Mouse (Mus musculus) spleen, adult 12 weeks (tissue): ENCODE data around the gene Slc12a7.
"Not testable (repeated sequence)": the region's sequence is repeated elsewhere in the genome, so short reads cannot be mapped to it uniquely, and the experiment has no call there.

Source experiments
- DNase-seq: peaks from one replicate; pipeline ENCODE4 v3.0.0; 2022; ENCODE audit warnings: low spot score

The Slc12a7 gene

DNA sequence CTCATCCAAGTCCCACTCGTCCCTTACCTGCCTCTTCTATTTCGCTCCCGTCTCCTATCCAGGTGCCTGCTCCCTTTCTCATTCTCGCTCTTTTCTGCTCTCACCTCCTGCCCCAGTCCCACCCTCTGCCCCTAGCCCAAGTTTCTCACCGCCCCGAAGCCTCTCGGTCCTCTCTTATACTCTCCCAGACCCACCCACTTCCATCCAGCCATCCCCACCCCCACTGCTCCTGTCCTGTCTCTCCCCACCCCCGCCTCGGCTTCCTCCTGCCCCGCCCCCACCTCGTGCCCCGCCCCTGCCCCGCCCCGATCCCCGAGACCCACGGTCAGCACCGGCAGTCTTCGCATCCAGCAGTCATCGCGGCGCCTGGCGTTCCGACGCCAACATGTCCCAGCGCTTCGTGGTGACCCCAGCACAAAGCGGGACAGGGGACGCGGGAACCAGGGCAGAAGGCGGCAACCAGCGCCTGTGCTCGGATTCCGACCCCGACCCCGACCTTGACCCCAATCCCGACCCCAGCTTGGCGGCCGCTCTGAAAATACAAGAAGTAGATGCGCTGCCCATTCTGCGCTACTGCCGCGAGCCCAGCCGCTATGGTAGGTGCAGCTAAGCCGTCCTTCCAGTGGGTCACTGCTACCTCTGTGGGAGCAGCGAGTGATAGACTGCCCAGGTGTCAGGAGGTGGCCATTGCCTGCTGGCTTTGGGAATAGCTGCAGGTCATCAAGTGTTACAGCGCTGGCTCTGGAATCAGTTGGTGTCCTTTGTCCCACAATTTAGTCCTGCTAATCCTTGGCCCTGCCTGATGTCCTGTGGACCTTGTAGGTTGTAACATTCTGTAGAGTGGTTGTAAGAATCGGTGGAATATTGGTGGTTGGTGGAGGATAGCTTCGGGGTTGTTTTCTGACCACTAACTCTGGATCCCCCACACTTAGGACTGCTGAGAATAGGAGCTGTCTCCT, at the start of gene Slc12a7:
Gene Slc12a7, plus strand, starts transcription at position 353 of the 959 bp plus-strand sequence.
- DNase-seq, result no peak

DNA sequence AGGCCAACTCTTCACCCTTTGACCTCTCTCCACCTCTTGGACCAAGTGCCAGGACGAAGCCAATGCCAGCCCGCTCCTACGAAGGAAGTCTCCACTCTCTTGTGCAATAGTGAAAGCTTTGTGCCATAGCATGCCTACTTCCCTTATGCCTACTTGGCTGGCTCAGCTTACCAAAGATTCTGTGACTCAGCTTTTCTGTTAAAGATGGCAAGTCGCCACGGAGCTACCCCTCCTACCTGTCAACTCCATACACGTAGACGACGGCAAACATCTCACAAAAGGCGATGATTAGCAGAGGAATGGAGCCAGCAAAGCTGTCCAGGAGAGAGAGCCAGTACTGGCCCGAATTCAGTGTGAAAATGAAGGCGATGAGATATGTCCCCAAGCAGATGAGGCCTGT, 49.2 kb upstream of the Slc12a7 start:
- no peak for DNase-seq

DNA sequence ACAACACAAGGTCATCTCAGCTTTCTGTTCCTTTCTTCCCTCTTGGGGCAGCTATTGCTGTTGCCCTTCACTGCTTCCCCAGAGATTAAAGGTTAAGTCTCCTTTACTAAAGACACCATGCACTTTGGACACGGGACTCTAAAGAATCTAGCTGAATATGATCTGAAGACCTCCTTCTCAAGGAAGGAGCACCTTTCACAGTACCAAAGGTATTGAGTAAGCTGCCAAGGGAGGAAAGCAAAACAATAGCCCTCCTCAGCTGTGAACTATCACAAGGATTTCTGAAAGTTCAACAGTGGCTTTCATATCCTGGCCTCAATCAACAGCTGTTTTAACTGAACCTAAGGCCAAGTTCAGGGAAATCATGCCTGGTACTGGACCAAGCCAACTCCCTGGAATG, 48.5 kb upstream of the Slc12a7 start:
- no peak for DNase-seq

DNA sequence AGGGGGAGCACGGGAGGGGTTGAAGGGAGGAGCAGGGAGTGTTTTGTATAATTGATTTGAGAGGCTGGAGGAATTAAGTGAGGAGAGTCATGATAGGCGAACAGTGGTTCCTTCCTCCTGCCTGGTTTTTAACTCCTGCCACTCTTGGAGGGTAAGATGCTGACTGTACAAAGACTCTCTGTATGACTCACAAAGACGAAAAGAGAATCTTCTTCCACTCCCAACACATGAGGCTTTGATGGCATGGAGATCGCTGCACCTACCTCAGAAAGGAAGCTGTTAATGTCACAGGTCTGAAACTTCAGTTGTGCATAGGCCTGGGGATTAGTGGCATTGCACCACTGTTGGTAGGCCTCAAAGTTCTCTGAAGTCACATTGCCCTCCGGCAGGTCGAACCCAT, 47.4 kb upstream of the Slc12a7 start:
- no peak for DNase-seq

DNA sequence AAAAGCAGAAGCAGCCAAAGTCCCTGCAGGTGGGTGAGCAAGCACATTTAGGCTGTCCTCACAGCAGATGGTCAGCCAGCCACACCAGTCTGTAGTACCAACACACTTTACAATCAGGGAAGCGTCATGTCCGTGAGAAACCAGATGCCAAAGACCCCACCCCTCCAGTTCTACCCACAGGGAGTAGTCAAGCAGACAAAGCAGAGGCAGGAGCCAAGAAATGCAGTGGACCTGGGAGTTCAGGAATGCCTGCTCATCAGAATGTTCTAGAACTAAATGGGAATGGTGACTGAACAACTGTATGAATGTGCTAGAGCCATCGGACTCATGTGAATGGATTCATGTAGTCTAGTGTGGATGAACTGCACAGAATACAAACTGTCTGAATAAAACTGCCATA, 45.3 kb upstream of the Slc12a7 start:
- no peak for DNase-seq

DNA sequence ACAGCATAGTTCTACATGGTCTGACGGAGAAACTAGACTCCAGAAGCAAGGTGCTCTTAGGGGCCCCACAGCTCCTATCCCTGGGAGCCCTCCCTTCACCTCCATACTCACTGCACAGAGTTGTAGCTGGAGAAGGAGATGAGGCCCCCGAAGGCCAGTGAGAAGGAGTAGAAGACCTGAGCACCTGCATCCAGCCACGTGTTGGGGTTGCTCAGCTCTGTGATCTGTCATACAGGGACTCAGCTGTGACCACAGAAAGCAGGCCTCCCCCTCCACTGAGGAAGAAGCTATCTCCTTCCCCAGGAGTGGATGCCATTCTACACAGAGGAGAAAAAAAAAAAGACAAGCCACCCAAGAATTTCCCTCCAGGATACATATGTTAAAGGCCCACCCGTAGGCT, 44.0 kb upstream of the Slc12a7 start:
- no peak for DNase-seq

DNA sequence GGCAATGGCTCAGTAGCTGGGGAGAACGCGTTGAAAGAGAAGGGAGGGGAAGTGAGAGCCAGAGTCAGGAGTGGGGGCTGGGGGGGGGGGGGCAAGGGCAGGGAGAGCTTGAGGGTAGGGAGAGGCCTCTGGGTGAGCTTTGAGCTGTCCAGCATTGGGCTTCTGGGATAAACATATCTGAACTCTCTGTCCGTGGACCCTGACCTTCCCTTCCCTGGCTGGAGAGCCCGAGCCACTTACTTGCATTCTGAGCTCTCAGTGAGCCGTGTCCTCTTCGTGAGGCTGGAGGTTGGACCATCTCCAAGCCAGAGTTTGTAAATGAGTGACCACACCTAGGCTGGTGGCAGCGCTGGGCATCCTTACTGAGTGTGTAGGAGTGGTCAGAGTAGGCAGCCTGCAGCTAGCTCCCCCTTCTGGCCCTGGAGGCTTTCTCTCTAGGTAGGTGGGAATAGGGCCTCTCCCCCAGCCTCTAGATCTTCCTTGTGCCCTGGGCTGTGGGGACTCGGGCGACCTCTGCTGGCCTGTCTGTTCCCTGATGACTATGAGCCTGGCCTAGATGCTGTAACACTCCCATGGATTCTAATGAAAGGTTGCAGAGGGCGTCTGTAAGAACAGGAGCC, 40.5 kb upstream of the Slc12a7 start:
- DNase-seq, result no peak

DNA sequence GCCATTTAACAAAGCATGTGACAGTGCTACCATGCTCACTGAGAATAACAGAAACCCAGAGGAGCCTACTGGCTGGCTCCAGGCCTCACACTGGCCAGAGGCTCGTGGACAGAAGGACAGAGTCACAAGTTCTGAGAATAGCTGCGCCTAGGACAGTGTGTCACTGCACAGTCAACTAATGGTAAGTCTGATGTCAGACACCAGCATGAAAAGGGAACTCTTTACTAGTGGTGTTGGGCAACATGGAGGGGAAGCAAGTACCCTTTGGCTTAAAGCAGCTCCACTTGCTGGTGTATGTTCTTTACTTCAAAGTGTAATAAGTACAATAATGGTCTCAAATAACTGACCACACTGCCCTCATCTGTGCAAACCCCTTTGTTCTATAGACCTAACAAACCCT, 39.6 kb upstream of the Slc12a7 start:
- DNase-seq, result no peak

DNA sequence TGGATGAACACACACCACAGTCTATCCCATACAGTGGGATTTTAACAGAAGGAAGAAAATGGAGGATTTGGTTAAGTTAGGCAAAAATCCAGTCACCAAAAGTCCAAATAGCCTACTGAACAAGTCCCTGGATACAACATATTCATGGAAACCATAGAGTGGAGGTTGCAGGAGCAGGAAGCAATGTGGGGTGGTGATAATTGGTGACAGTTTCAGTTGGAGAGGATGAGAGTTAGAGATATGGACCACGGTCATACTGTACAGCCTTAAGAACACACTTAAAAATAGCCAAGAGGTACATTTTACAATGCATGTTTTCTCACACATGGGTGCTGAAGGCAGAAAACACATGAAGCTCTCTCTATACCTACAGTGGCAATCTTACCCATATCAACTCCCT, 37.9 kb upstream of the Slc12a7 start:
- no peak for DNase-seq

DNA sequence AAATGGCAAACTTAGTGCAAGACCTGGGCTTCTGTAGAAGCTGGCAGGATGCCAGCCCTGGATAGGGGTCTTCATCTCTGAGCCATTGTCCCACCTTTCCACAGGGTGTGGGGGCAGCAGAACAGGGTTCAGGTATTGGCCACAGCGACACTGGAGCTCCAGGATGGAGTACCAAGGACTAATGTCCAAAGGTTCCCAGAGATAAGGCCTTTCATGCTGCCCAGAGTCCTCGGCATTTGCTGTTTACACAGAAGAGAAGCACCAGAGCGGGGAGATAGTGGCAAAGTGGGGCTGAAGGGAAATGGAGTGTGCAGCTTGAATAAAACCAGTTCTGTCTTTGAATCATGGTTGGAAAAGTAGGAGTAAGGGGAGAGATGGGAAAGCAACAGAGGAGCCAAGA, 36.4 kb upstream of the Slc12a7 start:
- DNase-seq, result no peak

DNA sequence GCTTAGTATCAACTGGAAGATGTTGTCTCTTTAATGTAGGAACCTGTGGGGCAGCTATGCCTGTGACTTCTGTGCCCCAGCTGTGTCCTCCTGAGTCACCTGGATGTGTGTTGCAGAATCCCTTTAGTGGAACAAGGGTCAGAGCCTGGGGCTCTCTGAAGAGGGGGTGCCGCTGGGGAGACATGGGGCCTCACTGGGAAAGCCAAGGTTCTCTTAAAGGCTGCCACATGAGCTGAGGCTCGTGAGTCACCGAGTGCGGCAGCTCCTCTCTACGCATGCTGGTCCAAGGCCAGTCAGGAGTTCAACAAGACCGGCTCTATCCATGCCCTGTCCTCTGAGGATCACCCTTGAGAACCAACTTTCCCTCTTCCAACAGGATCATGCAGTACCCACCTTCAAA, 33.2 kb upstream of the Slc12a7 start:
- DNase-seq, result no peak

DNA sequence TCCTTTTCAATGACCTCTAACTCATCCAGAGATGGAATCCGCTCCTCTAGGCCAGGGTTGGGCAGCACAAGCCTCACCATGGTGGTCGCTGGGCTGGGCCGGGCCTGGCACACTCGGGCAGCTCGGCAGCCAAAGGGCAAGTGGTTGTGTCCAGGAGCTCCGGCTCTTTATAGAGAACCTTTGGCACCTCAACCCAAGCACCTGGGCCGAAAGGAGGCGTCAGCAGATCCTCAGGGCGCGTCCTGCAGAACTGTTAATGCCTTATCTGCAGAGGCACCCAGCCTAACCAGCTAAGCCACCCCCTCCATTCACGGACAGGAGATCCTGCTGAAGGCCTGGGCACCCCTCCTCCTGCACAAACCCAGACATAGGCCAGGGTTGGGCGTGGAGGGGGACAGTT, 32.3 kb upstream of the Slc12a7 start:
- DNase-seq, result no peak

DNA sequence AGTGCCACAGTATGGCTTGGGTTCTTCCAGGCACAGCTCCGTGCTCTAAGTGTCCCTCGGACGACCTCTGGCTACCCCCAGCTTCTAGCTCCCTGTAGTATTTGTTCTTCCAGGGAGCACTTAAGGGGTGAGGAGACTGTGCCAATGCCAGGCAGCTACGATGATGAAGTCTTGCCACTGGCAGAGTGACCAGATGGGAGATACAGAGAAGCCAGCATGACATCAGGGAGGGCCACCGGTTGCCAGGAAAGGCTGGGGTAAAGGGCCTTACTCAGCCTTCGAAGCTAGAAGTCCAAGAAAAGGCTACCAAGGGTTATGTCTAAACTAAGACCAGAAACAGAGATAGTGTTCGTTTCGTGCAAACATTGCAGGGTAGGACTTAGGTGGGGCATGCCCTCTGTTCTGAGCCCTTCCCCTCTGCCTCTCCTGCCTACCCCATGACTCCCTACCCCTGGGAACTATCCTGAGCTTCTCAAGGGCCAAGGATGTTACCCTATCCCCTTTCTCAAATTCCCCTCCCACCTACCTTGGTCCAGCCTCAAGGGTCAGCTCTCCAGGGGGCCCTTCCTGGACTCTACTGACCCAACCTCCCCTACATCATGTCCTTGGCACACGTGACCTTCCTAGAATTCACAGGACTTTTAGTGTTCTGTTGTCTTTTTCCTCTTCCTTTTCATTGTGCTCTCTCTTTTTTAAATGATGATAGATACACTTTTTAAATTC, 31.6 kb upstream of the Slc12a7 start:
- no peak for DNase-seq

DNA sequence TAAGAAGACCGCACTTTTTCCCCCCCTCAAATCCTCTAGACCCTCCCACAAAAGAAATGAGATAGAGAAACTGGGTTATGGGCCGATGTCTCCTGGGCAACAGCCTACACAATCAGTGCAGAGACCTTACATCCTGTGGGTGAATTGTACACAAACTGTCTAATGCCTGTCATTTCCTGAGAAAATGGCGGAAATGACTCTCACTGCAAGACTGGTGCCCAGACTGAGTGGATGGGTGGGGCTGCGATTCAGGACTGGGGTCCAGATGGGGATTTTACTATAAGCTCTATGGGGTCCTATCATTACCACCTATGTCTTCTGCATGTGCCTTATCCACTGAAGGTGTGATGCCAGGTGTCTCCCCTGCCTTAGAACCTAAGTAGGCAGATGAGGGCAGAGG, 30.1 kb upstream of the Slc12a7 start:
- no peak for DNase-seq

DNA sequence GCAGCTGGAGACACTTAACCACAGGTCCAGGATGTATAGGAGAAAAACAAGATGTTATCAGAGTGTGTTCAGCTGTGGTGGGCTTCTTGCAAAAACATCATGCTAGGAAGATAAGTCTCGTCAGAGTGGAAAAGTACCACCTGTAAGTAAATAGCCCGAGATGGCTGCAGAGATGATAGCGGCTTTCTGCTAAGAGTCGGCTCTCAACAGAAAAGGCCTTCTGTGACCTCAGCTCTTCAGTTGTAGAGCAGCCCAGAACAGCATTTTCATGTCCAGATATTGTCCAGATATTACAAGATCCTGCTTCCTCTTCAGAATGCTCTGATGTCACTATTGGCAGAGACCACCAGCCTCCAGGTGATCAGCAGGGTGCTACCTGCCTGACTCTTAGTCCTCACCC, 29.4 kb upstream of the Slc12a7 start:
- not testable (repeated sequence) for DNase-seq

DNA sequence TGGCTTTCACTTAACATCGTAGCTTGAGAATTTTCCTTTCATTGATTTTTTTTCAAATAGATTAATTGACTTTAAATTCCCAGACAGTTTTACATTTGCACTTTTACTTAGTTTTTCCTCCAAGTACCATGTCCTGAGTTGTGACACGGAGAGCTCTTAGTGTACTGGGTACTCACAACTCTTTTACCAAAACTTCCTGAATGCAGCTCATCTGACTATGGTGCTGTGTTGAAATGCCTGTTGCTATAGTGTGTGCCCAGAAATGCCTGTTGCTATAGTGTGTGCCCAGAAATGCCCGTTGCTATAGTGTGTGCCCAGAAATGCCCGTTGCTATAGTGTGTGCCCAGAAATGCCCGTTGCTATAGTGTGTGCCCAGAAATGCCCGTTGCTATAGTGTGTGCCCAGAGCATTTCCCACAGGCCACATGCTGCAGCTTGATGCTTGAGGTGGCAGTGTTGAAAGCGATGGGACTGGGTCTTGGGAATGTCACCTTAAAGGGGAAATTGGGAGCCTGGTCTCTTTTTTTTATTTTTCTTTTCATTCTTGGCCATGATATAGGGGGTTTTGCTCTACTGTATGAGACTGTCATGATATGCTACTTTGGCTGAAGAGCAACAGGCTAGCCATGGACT, 28.1 kb upstream of the Slc12a7 start, which contains the start of gene Slc6a19:
Gene Slc6a19, minus strand, starts transcription at position 172 of the 632 bp plus-strand sequence.
- no peak for DNase-seq

DNA sequence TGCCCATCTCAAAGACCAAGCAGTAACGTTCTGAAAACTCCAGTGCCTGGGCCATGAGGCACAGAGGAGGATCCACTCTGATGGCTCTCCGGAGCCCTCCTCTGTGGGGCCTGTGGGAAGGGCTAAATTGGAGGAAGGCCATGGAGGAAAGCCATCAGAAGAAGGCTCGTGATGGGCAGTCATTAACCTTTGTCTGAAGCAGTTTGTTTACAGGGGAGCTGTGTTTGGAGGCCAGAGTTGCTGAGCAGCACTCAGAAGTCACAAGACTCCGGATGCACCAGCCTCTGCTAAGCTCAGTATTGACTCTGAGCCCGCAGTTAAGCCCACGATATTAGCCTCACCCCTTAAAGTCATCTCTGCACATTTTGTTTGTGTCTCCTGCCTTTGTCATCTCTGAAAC, 23.4 kb upstream of the Slc12a7 start:
- DNase-seq, result no peak

DNA sequence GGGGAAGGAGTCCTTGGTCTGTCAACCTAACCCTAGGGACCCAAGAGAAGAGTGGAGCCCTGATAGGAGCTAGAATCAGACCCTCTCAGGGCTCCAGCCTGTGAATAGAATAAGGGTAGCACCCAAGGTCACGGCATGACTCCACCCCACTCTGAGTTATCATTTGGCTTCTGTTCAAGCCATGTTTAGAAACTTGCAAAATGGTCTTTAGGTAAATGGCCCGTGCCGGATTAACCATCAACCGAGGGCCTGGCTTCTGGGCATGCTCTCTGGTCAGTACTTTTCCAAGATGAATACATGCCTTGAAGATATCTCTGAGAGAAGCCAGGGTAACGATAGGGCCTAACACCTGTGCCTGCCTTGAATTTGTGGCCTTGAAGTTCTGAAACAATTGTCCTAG, 21.7 kb upstream of the Slc12a7 start:
- no peak for DNase-seq

DNA sequence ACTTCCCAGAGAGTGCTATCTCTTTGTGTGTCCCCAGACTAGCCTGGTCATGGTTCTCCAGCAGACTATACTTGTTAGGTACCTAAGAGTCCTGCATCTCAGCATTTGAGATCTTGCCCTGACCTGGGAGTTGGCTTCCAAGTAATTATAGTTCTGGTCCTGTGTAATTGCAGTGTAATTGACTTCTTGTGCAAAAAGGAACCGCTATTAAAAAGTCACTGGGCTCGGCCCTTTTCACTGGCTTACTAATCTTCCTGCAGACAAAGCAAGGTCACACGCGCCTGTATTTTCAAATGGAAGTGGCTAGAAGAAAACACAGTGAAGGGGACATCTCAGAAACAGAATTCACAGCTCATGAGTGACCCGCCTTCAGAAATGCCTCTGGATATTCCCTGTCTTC, 21.1 kb upstream of the Slc12a7 start:
- no peak for DNase-seq

DNA sequence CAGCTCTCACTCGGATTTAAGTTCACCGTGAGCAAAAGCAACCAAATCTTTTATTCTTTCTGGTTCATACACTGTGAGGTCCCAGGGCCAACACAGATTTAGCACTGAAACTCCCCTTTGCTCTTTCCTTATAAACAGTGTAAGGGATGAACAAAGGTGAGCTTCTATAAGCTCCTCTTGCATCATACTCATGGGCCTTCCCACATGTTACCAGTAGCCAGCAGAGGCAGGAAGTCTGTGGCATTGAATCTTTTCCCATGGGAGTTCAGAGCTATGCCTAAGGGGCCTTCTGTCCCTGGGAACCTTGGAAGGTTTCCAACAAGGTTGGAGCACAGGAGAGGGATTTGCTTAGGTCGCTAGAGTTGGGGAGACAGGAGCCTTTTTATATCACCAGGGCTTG, 20.7 kb upstream of the Slc12a7 start:
- DNase-seq, result no peak

DNA sequence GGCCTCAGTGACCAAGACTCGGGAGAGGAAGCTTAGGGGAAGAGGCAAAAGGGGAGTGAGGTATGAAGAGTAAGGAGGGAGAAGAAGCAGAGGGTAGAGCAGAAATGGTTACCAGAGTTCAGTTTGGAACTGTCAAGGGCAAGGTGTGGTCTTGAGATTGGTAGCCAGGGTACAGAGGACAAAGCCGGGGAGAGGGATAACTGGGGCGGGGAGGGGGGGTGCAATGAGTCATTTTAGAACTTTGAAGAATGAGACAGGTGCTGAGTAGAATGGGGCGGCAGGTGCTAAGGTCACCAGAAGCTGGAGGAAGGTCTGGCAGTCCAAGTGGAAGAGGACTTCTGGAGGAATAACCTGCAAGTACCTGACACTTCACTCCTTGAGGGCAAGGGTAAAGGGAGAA, 19.7 kb upstream of the Slc12a7 start:
- no peak for DNase-seq

DNA sequence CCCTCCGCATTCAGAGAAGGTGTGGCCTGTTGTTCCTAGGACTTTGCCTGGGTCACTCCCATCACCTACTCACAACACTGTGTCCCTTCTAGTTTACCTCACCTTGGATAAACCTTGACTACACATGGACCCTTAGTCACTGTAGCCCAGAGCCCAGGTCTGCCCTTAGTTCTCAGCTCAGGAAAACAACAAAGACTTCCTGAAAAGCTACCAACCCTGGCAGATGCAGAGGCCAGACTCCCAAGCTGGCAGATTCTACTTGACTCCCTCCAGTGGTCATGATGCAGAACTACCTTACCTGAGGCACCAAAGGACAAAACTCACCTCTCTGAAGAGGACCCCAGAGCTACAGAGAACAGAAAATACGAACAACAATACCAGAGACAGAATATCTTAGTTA, 18.9 kb upstream of the Slc12a7 start:
- no peak for DNase-seq
